Mouse (Mus musculus) heart, adult 2 months (tissue): Measurements from ENCODE around the gene Phox2a.

Source experiments
- CTCF ChIP-seq: fragments of 200-600 bp; IDR thresholded peaks from 2 replicates; pipeline ENCODE4 v1.8.1; 2022; ENCODE audit warnings: antibody characterized with exemption, mild to moderate bottlenecking, moderate library complexity
- EP300 ChIP-seq: fragments of 200-500 bp; IDR thresholded peaks from 2 replicates; pipeline ENCODE4 v1.6.1; 2011; ENCODE audit warnings: low read depth, low read length, control low read depth; ENCODE audit not compliant: insufficient read depth
- POLR2A ChIP-seq: fragments of 200-500 bp; IDR thresholded peaks from 2 replicates; pipeline ENCODE4 v1.6.1; 2011; ENCODE audit warnings: mild to moderate bottlenecking, low read depth, low read length, control low read depth; ENCODE audit not compliant: insufficient read depth

- no peak for TF ChIP-seq EP300
- TF ChIP-seq POLR2A, result no peak
- no peak for TF ChIP-seq CTCF
Observed at GRCm38 (mm10) chr7:101834903-101835302, 16.8 kb downstream of the Phox2a start.
